Mouse (Mus musculus) embryonic stem cell, embryonic (primary cell): ENCODE measurements around the gene Pradc1.

Source experiments
- CTCF ChIA-PET, 4 experiments: fragments of 300-600 bp in 2 of 4; fragments of 350-600 bp in 2 of 4; sonication (Branson Sonifier 250); formaldehyde crosslinking; loops; one replicate each; lab custom pipeline; 2022; ENCODE audit warnings: inconsistent platforms in 2 of 4; lab: Charles Lee
- POLR2A ChIA-PET, 4 experiments: fragments of 300-600 bp in 2 of 4; fragments of 350-600 bp in 2 of 4; sonication (Branson Sonifier 250); formaldehyde crosslinking; loops; one replicate each; lab custom pipeline; 2022; ENCODE audit warnings: antibody characterized with exemption in 4 of 4, inconsistent platforms in 1 of 4; lab: Charles Lee

Gene Pradc1

GRCm38 (mm10) chr6:85451664-85452410 lies at the start of gene Pradc1:
TSS of gene Pradc1 (minus strand) at chr6:85451970.
- CTCF ChIA-PET = interaction anchor here (0.5 to 2.9 kb wide), 34 partner anchors 9 to 1448 kb away, joined by 3 to 15 read pairs (median 4); partner anchors contain the start of genes Egr4 (in 1 of the 4), Nat8f1 (in 1 of the 4) and Spr (in 1 of the 4)

DNA sequence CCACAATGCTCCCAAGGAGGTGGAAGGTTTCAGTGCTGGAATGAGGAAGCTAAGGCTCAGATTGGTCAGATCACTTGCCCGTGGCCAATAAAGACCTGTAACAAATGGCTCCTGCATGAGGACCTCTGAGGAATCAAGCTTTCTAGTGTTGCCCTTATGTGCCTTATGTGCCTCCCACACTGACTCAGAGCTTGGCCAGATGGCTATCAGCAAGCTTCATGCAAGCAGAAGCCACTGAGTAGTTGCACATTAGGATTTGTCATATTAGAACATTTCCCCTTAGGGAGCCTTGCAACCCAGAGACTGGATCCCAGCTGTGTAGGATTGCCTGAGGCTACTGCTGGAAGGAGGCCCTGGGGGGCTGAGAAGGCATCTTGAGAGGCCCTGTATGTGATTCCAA lies 48.6 kb upstream of the Pradc1 start:
- ChIA-PET POLR2A (no interaction called here), CTCF (interaction anchor here in 2 of 4 experiments (0.6 to 1.7 kb wide), 2 partner anchors 10 to 25 kb away, joined by 4 to 8 read pairs; no protein-coding TSS in a partner anchor)

More at GRCm38 (mm10) chr6:85451664-85452410, at the start of gene Pradc1:
- POLR2A ChIA-PET = interaction anchor here (0.6 to 13.9 kb wide), 206 partner anchors 8 to 1754 kb away, joined by 3 to 369 read pairs (median 5); partner anchors contain the start of genes Rab11fip5 (in 4 of the 4), Alms1 (in 3 of the 4), Egr4 (in 3 of the 4) and Sfxn5 (in 3 of the 4)

DNA sequence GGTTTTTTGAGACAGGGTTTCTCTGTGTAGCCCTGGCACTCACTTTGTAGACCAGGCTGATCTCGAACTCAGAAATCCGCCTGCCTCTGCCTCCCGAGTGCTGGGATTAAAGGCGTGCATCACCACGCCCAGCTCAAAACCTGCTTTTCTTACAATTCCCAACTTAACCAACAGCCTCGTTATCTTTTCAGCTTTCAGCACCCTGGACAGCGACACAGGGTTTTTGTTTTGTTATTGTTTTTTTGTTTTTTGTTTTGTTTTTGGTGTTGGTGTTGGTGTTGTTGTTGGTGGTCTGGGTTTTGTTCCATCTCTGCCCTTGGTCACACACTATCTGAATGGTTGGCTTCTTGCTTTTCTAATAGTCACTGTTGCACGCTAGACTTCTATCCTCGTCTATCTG lies 46.4 kb upstream of the Pradc1 start:
- ChIA-PET POLR2A (interaction anchor here in 2 of 4 experiments (0.6 to 1.9 kb wide), 6 partner anchors 8 to 90 kb away, joined by 3 to 5 read pairs (median 3); partner anchors contain the start of genes Alms1 (in 1 of the 2) and Egr4 (in 1 of the 2)), CTCF (interaction anchor here in 2 of 4 experiments (0.5 to 1.5 kb wide), 3 partner anchors 12 to 237 kb away, joined by 3 to 5 read pairs (median 3); no protein-coding TSS in a partner anchor)

- POLR2A ChIA-PET = interaction anchor here in 1 of 4 experiments (0.6 to 1.8 kb wide), 3 partner anchors 9 to 904 kb away, joined by 3 to 5 read pairs (median 4); partner anchors contain the start of genes Cct7 and Pradc1
These were observed 45.2 kb upstream of the Pradc1 start for GRCm38 (mm10) chr6:85496976-85497375.

GRCm38 (mm10) chr6:85491606-85492005 lies 39.8 kb upstream of the Pradc1 start:
- ChIA-PET CTCF (no interaction called here), POLR2A (no interaction called here)

More at GRCm38 (mm10) chr6:85496976-85497375, 45.2 kb upstream of the Pradc1 start:
- CTCF ChIA-PET = interaction anchor here in 1 of 4 experiments (0.7 to 1.5 kb wide), 2 partner anchors 14 kb away, joined by 3 to 5 read pairs; no protein-coding TSS in a partner anchor

DNA sequence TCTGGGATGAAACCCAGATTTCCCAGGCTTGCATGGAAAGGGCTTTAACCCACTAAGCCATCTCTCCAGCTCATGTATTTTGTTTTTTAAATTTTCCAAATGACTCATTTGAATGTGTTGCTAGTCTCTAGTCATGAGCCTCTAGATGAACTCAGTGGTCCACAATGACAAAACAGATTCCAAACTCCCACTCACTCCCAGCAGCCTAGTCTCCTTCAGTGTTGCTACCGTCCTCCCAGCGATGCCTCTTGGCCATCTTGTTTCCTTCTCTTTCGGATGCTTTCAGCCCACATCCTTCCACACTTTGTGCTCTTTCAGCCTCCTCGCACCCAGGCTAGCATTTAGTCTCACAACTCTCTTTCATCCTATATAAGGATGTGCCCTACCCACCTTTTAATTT lies 38.5 kb upstream of the Pradc1 start:
- POLR2A ChIA-PET = interaction anchor here in 2 of 4 experiments (0.6 to 3.5 kb wide), 12 partner anchors 8 to 39 kb away, joined by 3 to 29 read pairs (median 5); partner anchors contain the start of genes Cct7 (in 2 of the 2) and Pradc1 (in 2 of the 2)

GRCm38 (mm10) chr6:85489717-85490116 lies 37.9 kb upstream of the Pradc1 start:
- ChIA-PET CTCF (interaction anchor here in 3 of 4 experiments (1.1 to 1.5 kb wide), 3 partner anchors 12 to 14 kb away, joined by 3 to 6 read pairs (median 5); no protein-coding TSS in a partner anchor), POLR2A (interaction anchor here in 3 of 4 experiments (0.5 to 3.5 kb wide), 21 partner anchors 9 to 1738 kb away, joined by 3 to 29 read pairs (median 4); partner anchors contain the start of genes Cct7 (in 3 of the 3) and Pradc1 (in 3 of the 3))

More for the DNA sequence above, 38.5 kb upstream of the Pradc1 start:
- CTCF ChIA-PET = interaction anchor here in 3 of 4 experiments (1.1 to 1.5 kb wide), 3 partner anchors 12 to 14 kb away, joined by 3 to 6 read pairs (median 5); no protein-coding TSS in a partner anchor

GRCm38 (mm10) chr6:85488510-85488909 lies 36.7 kb upstream of the Pradc1 start:
- ChIA-PET POLR2A (interaction anchor here (0.7 to 3.5 kb wide), 19 partner anchors 8 to 1955 kb away, joined by 3 to 29 read pairs (median 3); partner anchors contain the start of genes Pradc1 (in 4 of the 4), Cct7 (in 3 of the 4) and Egr4 (in 1 of the 4)), CTCF (interaction anchor here in 1 of 4 experiments (0.5 kb wide), 2 partner anchors 11 to 69 kb away, joined by 3 to 4 read pairs; no protein-coding TSS in a partner anchor)

DNA sequence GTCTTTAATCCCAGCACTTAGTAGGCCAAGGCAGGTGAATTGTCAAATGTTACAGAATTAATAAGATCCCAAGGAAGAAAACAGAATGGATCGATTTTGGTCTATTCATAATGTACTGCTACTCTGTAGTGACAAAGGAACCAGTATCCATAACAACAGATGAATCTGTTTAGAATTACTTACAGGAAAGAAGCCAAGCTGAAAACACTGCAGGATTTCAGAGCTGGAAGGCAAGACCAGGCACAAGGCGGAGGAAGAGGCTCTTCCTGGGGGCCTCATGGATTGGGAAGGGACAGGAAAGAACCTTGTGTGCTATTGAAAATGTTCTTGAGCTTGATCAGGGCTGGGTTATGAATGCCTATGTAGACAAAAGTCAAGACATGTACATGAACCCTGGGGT lies 34.0 kb upstream of the Pradc1 start:
- ChIA-PET POLR2A (interaction anchor here in 3 of 4 experiments (0.6 to 1.8 kb wide), 5 partner anchors 9 to 40 kb away, joined by 3 to 8 read pairs (median 5); partner anchors contain the start of genes Pradc1 (in 2 of the 3) and Cct7 (in 1 of the 3)), CTCF (no interaction called here)

- ChIA-PET POLR2A (interaction anchor here (0.5 to 2.1 kb wide), 18 partner anchors 9 to 289 kb away, joined by 3 to 13 read pairs (median 4); partner anchors contain the start of genes Cct7 (in 3 of the 4), Pradc1 (in 3 of the 4) and Alms1 (in 1 of the 4)), CTCF (interaction anchor here in 3 of 4 experiments (0.9 to 1.7 kb wide), 6 partner anchors 9 to 347 kb away, joined by 3 to 6 read pairs (median 3); partner anchors contain the start of genes Cct7 (in 1 of the 3), Pradc1 (in 1 of the 3) and Spr (in 1 of the 3))
These were observed 32.3 kb upstream of the Pradc1 start for GRCm38 (mm10) chr6:85483843-85484721.

DNA sequence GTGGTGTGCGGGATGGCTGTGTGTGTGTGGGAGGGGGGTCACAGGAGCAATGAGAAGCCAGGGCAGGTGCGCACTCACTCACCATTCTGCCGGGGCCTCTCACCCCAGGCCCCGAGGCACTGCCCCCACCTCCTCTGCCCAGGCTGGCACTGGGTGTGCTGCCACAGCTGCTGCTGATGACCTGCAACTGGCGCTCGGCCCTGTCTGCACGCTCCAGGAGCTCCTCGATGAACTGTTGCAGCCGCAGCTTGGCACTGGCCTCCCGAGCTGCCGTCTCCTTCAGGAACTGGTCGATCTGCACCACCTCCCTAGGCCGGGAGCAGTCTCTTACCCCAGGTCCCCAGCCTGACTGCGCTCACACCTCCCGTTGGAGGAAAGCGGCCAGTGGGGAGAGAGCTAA lies 28.9 kb upstream of the Pradc1 start:
- ChIA-PET CTCF (interaction anchor here in 1 of 4 experiments (1.0 kb wide), 1 partner anchor 16 kb away, joined by 4 read pairs; no protein-coding TSS in a partner anchor), POLR2A (interaction anchor here in 3 of 4 experiments (1.0 to 2.3 kb wide), 8 partner anchors 9 to 31 kb away, joined by 3 to 11 read pairs (median 6); partner anchors contain the start of genes Cct7 (in 3 of the 3) and Pradc1 (in 3 of the 3))

DNA sequence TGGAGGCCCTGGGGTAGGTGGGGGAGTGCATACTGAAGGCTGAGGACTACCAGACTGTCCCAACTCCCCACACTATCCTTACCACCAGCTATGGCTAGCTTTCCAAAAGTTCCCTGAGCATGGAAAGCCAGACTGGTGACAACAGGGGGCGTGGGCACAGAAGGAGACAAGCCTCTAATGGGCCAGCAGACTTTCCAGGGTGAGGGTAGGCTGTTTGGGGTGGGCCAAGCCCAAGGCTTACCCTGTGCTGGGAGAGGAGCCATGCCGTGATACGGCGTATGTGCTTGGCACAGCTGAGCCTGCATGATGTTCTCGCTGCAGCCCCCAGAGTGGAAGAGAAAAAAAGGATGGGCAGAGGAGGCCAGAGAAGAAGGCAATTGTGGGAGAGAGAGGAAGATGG lies 28.2 kb upstream of the Pradc1 start:
- POLR2A ChIA-PET = interaction anchor here in 3 of 4 experiments (0.6 to 11.9 kb wide), 10 partner anchors 9 to 30 kb away, joined by 3 to 145 read pairs (median 6); partner anchors contain the start of genes Cct7 (in 3 of the 3) and Pradc1 (in 3 of the 3)
- CTCF ChIA-PET = interaction anchor here in 1 of 4 experiments (0.6 to 1.0 kb wide), 2 partner anchors 15 to 45 kb away, joined by 3 to 4 read pairs; no protein-coding TSS in a partner anchor

DNA sequence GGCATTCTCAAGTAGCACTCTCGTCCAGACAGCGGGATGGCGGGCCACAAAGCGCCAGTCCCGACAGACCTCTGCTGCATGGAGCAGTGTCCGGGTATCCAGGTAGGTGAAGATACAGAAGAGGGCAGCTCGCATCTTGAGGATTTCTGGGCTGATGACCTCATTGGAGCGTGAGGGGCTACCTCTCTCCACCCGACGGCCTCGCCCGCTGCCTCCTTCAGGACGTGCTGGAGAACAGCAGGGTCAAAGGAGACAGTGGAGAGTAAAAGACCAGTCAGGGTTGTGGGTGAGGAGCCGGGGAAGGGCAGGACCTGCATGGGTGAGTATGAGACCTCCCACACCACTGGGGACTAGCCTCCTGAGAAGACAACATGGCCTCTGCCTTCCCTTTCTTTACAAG lies 26.6 kb upstream of the Pradc1 start:
- ChIA-PET POLR2A (interaction anchor here in 3 of 4 experiments (0.8 to 12.5 kb wide), 7 partner anchors 10 to 49 kb away, joined by 3 to 207 read pairs (median 3); partner anchors contain the start of genes Cct7 (in 1 of the 3) and Pradc1 (in 1 of the 3)), CTCF (interaction anchor here in 3 of 4 experiments (0.9 to 4.2 kb wide), 8 partner anchors 11 to 132 kb away, joined by 3 to 46 read pairs (median 6); partner anchors contain the start of genes Cct7 (in 2 of the 3) and Pradc1 (in 2 of the 3))

GRCm38 (mm10) chr6:85477366-85477917 lies 25.7 kb upstream of the Pradc1 start:
- POLR2A ChIA-PET = interaction anchor here (0.6 to 12.5 kb wide), 16 partner anchors 8 to 845 kb away, joined by 3 to 369 read pairs (median 5); partner anchors contain the start of genes Cct7 (in 4 of the 4) and Pradc1 (in 4 of the 4)
- CTCF ChIA-PET = interaction anchor here (0.6 to 4.2 kb wide), 35 partner anchors 9 to 372 kb away, joined by 3 to 46 read pairs (median 4); partner anchors contain the start of genes Cct7 (in 2 of the 4), Egr4 (in 2 of the 4), Pradc1 (in 2 of the 4) and Noto (in 1 of the 4)

DNA sequence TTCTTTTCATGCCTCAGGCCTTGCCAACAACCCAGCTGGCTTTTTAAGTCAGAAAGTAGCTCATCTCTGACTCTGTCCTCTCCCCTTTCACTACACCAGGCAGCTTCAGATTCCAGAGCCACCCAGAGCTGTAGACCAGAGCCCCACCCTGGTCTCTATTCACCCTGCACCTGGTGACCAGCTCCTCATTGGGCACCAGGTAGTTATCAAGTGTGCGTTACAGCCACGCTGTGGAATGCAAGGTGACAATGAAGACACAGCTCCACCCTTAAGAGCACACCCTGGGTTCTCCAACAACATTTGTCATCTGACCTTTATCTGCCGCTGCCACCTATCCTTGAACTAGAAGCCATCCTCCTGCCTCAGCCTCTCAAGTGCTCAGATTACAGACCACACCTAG lies 23.8 kb upstream of the Pradc1 start:
- CTCF ChIA-PET = interaction anchor here (0.7 to 4.2 kb wide), 10 partner anchors 8 to 38 kb away, joined by 3 to 46 read pairs (median 3); partner anchors contain the start of genes Pradc1 (in 2 of the 4), Cct7 (in 1 of the 4) and Egr4 (in 1 of the 4)
- POLR2A ChIA-PET = interaction anchor here (0.5 to 12.5 kb wide), 21 partner anchors 7 to 997 kb away, joined by 3 to 369 read pairs (median 6); partner anchors contain the start of genes Cct7 (in 4 of the 4), Pradc1 (in 4 of the 4) and Rab11fip5 (in 2 of the 4)
